Mouse (Mus musculus): ENCODE measurements around the gene Gtf2a1l.

DNA sequence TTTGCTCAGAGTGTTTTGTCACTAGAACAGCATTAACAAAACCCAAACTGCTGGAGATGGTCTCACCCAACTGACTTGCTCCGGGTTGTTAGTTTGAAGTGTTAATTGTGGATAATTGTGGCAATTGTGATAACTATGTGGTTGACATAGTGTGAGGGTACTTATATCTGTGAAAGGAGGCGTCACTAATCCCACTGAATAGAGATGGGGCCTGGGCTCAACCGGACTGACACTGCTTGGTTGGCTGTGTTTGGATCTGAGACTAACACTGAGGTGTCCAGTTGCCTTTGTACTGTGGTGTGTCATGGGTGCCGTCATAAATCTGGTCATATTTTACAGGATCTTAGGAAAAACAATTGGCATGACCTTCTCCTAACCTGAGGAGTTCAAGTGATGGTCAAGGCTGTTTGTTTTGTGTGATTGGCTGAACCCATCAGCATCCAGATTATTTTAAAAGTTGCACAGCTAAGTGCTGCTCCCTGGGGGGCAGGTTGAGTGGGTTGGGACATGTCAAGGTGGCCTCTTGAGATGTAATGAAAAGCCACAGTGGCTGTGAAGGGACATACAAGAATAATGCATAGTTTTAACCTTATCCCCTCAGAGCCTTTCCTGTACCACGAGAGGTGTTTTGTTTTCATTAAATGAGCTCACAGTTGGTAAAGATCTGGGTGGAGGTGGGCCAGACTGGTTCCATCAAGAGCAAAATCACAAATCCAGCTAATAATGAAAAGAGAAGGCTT, 95.1 kb downstream of the Gtf2a1l start:
- TF ChIP-seq CTCF (IDR thresholded peaks at IDR 0.05; ENCODE audit: control insufficient read depth, insufficient read depth, insufficient read length) (no peak), FOSL1 (IDR thresholded peaks at IDR 0.05; ENCODE audit: insufficient read depth, low read length, poor library complexity, severe bottlenecking) (no peak), MYOG (IDR thresholded peaks at IDR 0.05; ENCODE audit: control insufficient read depth, extremely low read depth, insufficient read length) (no peak)

Data from C2C12 (cell line).